ENCODE assay signal across 25 mouse cellular contexts in the genomic region with DNA sequence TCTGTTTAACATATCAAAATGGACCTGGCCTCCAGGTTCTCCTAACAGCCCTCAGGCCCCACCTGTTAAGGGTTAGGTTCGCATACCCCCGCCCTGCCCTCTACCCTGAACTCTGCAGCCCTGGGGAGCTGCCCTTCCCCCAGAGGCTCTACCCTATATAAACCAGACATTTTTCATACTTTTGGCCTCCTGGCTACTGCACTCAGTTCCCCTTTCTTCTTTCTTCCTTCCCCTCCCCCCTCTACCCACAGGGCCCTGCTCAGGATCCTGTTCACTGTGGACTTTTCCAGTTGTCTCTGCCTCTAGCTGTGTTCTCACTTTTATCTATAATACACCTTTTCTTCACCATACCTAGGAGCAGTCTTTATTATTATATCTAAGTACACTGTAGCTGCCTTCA.
DNase-seq lines count a peak whose midpoint lies in the region; ATAC-seq lines count a peak whose summit lies in the region.
"Had no signal": no experiment of that assay in that cellular context is flagged by ENCODE, and none has a peak within 500 bp of the region (broad histone marks: within the 10 kb centered on the region; RNA-seq: fewer than 3 reads in every experiment).

No protein-coding gene starts in this region.

- H3K36me3 ChIP-seq in kidney, embryonic 14.5 days (ENCODE audit: control insufficient read depth, insufficient read depth, low read length), result no peaks in the 10 kb centered on the region
- H3K36me3 ChIP-seq in embryonic facial prominence, embryonic 11.5 days (replicated peaks; ENCODE audit: control insufficient read depth, insufficient read depth, low read depth, low read length), result no peaks in the 10 kb centered on the region
- H3K36me3 ChIP-seq: embryonic facial prominence, embryonic 13.5 days; forebrain, embryonic 12.5 days; heart, embryonic 10.5 days; hindbrain, embryonic 10.5 days; kidney, embryonic 15.5 days; limb, embryonic 10.5 days; liver, embryonic 15.5 days; midbrain, embryonic 10.5 days had no signal

- intact Hi-C loops in gastrocnemius, postnatal 36 days (cut with DNase I), result no loop called here

- no peak overlapping the region for H3K9ac ChIP-seq in kidney, embryonic 14.5 days (ENCODE audit: low read depth, low read length)
- no peak overlapping the region for H3K9ac ChIP-seq in embryonic facial prominence, embryonic 11.5 days (replicated peaks; ENCODE audit: low read length)
- H3K9ac ChIP-seq: embryonic facial prominence, embryonic 13.5 days; forebrain, embryonic 12.5 days; kidney, embryonic 15.5 days; liver, embryonic 15.5 days had no signal

- 0 out of 2 replicates have a peak, but pooled peaks have one; percentile 16 for ATAC-seq in kidney, embryonic 14.5 days (ENCODE audit: low FRiP score, low TSS enrichment)
- ATAC-seq in embryonic facial prominence, embryonic 11.5 days (replicated peaks; ENCODE audit: insufficient number of reproducible peaks, low FRiP score, low TSS enrichment, low read depth), result no peak
- ATAC-seq: intestine, postnatal 0 days had no signal

- DNase-seq in kidney, postnatal 4 days, result no peak
- DNase-seq in ES-CJ7 (ENCODE audit: low read depth, low spot score), result peak; percentile 8
- peak; percentile 9 for DNase-seq in embryonic facial prominence, embryonic 11.5 days (ENCODE audit: low spot score)
- DNase-seq in left cerebral cortex, adult 8-10 months (ENCODE audit: low spot score in 2 of 2), result no peak
- DNase-seq in right cerebral cortex, postnatal 10 days (ENCODE audit: low spot score in 2 of 2), result no peak
- DNase-seq in gastrocnemius, postnatal 36 days, result no peak
- DNase-seq: adrenal gland, postnatal 36 days; cerebellum, adult 9-11 months; kidney, postnatal 36 days; liver; lung, postnatal 4 days; right cerebral cortex, adult 18-20 months; thymus, postnatal 14 days had no signal

- no peaks in the 10 kb centered on the region for H3K9me3 ChIP-seq in kidney, embryonic 14.5 days (ENCODE audit: control insufficient read depth, low read length)
- no peaks in the 10 kb centered on the region for H3K9me3 ChIP-seq in embryonic facial prominence, embryonic 11.5 days (replicated peaks; ENCODE audit: control insufficient read depth, low read length)
- H3K9me3 ChIP-seq: embryonic facial prominence, embryonic 13.5 days; forebrain, embryonic 12.5 days; heart, embryonic 10.5 days; hindbrain, embryonic 10.5 days; kidney, embryonic 15.5 days; limb, embryonic 10.5 days; liver, embryonic 15.5 days; midbrain, embryonic 10.5 days had no signal

- no peaks in the 10 kb centered on the region for H3K27me3 ChIP-seq in kidney, embryonic 14.5 days (ENCODE audit: control insufficient read depth, insufficient read depth, low read length)
- no peaks in the 10 kb centered on the region for H3K27me3 ChIP-seq in embryonic facial prominence, embryonic 11.5 days (ENCODE audit: control insufficient read depth, insufficient read depth, low read length)
- H3K27me3 ChIP-seq: embryonic facial prominence, embryonic 13.5 days; forebrain, embryonic 12.5 days; kidney, embryonic 15.5 days; liver, embryonic 15.5 days had no signal

- no peak overlapping the region for H3K4me2 ChIP-seq in kidney, embryonic 14.5 days (replicated peaks; ENCODE audit: low read depth, low read length)
- no peak overlapping the region for H3K4me2 ChIP-seq in embryonic facial prominence, embryonic 11.5 days (ENCODE audit: low read depth, low read length)
- H3K4me2 ChIP-seq: embryonic facial prominence, embryonic 13.5 days; forebrain, embryonic 12.5 days; kidney, embryonic 15.5 days; liver, embryonic 15.5 days had no signal

- no peaks in the 10 kb centered on the region for H3K4me1 ChIP-seq in kidney, embryonic 14.5 days (ENCODE audit: control insufficient read depth, insufficient read depth, low read length)
- no peaks in the 10 kb centered on the region for H3K4me1 ChIP-seq in embryonic facial prominence, embryonic 11.5 days (ENCODE audit: control insufficient read depth, insufficient read depth, low read length)
- H3K4me1 ChIP-seq: embryonic facial prominence, embryonic 13.5 days; forebrain, embryonic 12.5 days; heart, embryonic 10.5 days; hindbrain, embryonic 10.5 days; kidney, embryonic 15.5 days; liver, embryonic 15.5 days; midbrain, embryonic 10.5 days had no signal

- no peak overlapping the region for H3K27ac ChIP-seq in kidney, embryonic 14.5 days (ENCODE audit: low read depth, low read length)
- no peak overlapping the region for H3K27ac ChIP-seq in embryonic facial prominence, embryonic 11.5 days (replicated peaks; ENCODE audit: low read depth, low read length)
- H3K27ac ChIP-seq: embryonic facial prominence, embryonic 13.5 days; forebrain, embryonic 12.5 days; heart, embryonic 10.5 days; hindbrain, embryonic 10.5 days; kidney, embryonic 15.5 days; left cerebral cortex, adult 2 months; limb, embryonic 10.5 days; liver, embryonic 15.5 days; midbrain, embryonic 10.5 days had no signal

- H3K4me3 ChIP-seq in kidney, embryonic 14.5 days (ENCODE audit: low read length), result no peak overlapping the region
- H3K4me3 ChIP-seq in embryonic facial prominence, embryonic 11.5 days (ENCODE audit: low read depth, low read length), result no peak overlapping the region
- H3K4me3 ChIP-seq: embryonic facial prominence, embryonic 13.5 days; erythroblast, embryonic 14.5 days; forebrain, embryonic 12.5 days; heart, embryonic 10.5 days; hindbrain, embryonic 10.5 days; kidney, embryonic 15.5 days; left cerebral cortex, adult 2 months; limb, embryonic 10.5 days; liver, embryonic 15.5 days; midbrain, embryonic 10.5 days had no signal

- 78% methylated on average over 2 of the region's 2 CpGs for WGBS in kidney, embryonic 14.5 days
- WGBS in embryonic facial prominence, embryonic 11.5 days, result 47% methylated on average over 2 of the region's 2 CpGs

Comparison
In these comparisons a context has a peak if more than half of its experiments do, and no peak if none do; other contexts are left out.
1. DNase-seq: peak in ES-CJ7 (single experiment) and embryonic facial prominence, embryonic 11.5 days (single experiment); none in kidney, postnatal 4 days (0 of 2), left cerebral cortex, adult 8-10 months (0 of 2), right cerebral cortex, postnatal 10 days (0 of 2) and gastrocnemius, postnatal 36 days (0 of 2).